ENCODE assay signal across 13 mouse cellular contexts in genomic region chr13:105444895-105445281, GRCm38 (mm10). TPM values are rescaled to one million over a fixed set of nuclear protein-coding genes. Genes with fewer than 3 reads are reported as not detected.
DNase-seq lines count a peak whose midpoint lies in the region; ATAC-seq and TF ChIP-seq lines count a peak whose summit lies in the region.
"Had no signal": no experiment of that assay in that cellular context is flagged by ENCODE, and none has a peak within 500 bp of the region (broad histone marks: within the 10 kb centered on the region; RNA-seq: fewer than 3 reads in every experiment).

No protein-coding gene starts in this region.

- H3K27me3 ChIP-seq in E14TG2a.4 (ENCODE audit: insufficient read depth, low read length): peaks cover 50% of the 10 kb centered on the region
- H3K27me3 ChIP-seq in hindbrain, postnatal 0 days (ENCODE audit: insufficient read depth, low read length): peaks cover 20% of the 10 kb centered on the region

- H3K4me2 ChIP-seq in hindbrain, postnatal 0 days (ENCODE audit: low read depth, low read length): peak overlapping the region; percentile 74

- no peaks in the 10 kb centered on the region for H3K9me3 ChIP-seq in E14TG2a.4 (ENCODE audit: low read length)
- no peaks in the 10 kb centered on the region for H3K9me3 ChIP-seq in hindbrain, postnatal 0 days (ENCODE audit: low read length)

- DNase-seq in frontal cortex, postnatal 10 days (ENCODE audit: low spot score in 2 of 2): no peak
- peak; percentile 28 for DNase-seq in hindbrain, postnatal 0 days (ENCODE audit: low spot score)
- DNase-seq in urinary bladder, postnatal 4 days (ENCODE audit: low spot score in 2 of 2): no peak
- DNase-seq in lung, adult 2 months: no peak
- DNase-seq in ovary, postnatal 36 days (ENCODE audit: low spot score): no peak

- no peaks in the 10 kb centered on the region for H3K36me3 ChIP-seq in E14TG2a.4 (ENCODE audit: insufficient read depth, low read length)
- H3K36me3 ChIP-seq in hindbrain, postnatal 0 days (ENCODE audit: insufficient read depth, low read length): no peaks in the 10 kb centered on the region

- no peak overlapping the region for H3K27ac ChIP-seq in hindbrain, postnatal 0 days

- peak; percentile 21 for ATAC-seq in frontal cortex, adult (ENCODE audit: low TSS enrichment)
- 0 out of 2 replicates have a peak, but pooled peaks have one; percentile 3 for ATAC-seq in erythroid progenitor cell, adult 5-6 weeks (replicated peaks; ENCODE audit: low FRiP score, poor library complexity, severe bottlenecking)
- peak; percentile 60; the same call in 1 of the 2 replicates for ATAC-seq in hindbrain, postnatal 0 days
- ATAC-seq: intestine, postnatal 0 days; Patski had no signal

- TF ChIP-seq CTCF in E14TG2a.4 (conservative IDR thresholded peaks at IDR 0.05; ENCODE audit: low read length): no peak
- no peak for TF ChIP-seq CTCF in hindbrain, postnatal 0 days (IDR thresholded peaks at IDR 0.05; ENCODE audit: low read depth)
- TF ChIP-seq CTCF in lung, adult 2 months (IDR thresholded peaks at IDR 0.05; ENCODE audit: insufficient read depth, low read length): no peak

- under 1% methylated on average over 26 of the region's 26 CpGs for WGBS in hindbrain, postnatal 0 days
- WGBS in lung, adult 2 months: 3% methylated on average over 26 of the region's 26 CpGs

- no peak for TF ChIP-seq POLR2A in lung, adult 2 months (IDR thresholded peaks at IDR 0.05; ENCODE audit: borderline replicate concordance, extremely low read depth, low read depth, low read length)

- H3K9ac ChIP-seq in hindbrain, postnatal 0 days (replicated peaks; ENCODE audit: low read length): peak overlapping the region; percentile 33; the same call in 1 of the 2 replicates

- peaks cover 20% of the 10 kb centered on the region for H3K4me1 ChIP-seq in E14TG2a.4 (replicated peaks; ENCODE audit: low read depth, low read length)
- no peaks in the 10 kb centered on the region for H3K4me1 ChIP-seq in hindbrain, postnatal 0 days (ENCODE audit: insufficient read depth, low read length)
- H3K4me1 ChIP-seq in lung, adult 2 months (ENCODE audit: control insufficient read depth, insufficient read depth, low read length): no peaks in the 10 kb centered on the region

- H3K4me3 ChIP-seq in E14TG2a.4 (replicated peaks; ENCODE audit: low read length): peak overlapping the region; percentile 75
- peak overlapping the region; percentile 42 for H3K4me3 ChIP-seq in hindbrain, postnatal 0 days (ENCODE audit: low read length)
- H3K4me3 ChIP-seq in lung, adult 2 months (replicated peaks; ENCODE audit: extremely low read depth, low read depth, low read length): no peak overlapping the region

RNA-seq across cellular contexts. Expression of gene Htr1a, which starts 1.4 kb away (rescaled TPM):
- not detected in 2 replicates for total RNA-seq in erythroid progenitor cell, adult 5-6 weeks (2015; ENCODE audit: low replicate concordance)
- not detected in 2 replicates for total RNA-seq in erythroid progenitor cell, adult 5-6 weeks (2017; ENCODE audit: low replicate concordance)
- total RNA-seq in hindbrain, postnatal 0 days (2014; rRNA removed): 9.1 and 9.3 TPM in 2 replicates
- 3.9 and 4.6 TPM in 2 replicates for polyA plus RNA-seq in hindbrain, postnatal 0 days (2015; fragmentation: Nextera tagmentation; extraction: Ambion mirVana)
- polyA plus RNA-seq in lung, adult 2 months (2012; rRNA removed): not detected in 2 replicates
- total RNA-seq: heart, adult 8-10 months had no signal
- polyA plus RNA-seq: intestine, postnatal 0 days; limb, embryonic 11.5 days; Patski; stomach, embryonic 14.5 days had no signal

Comparison
In these comparisons a context has a peak if more than half of its experiments do, and no peak if none do; other contexts are left out.
1. ATAC-seq: peak in every context shown above with its lines; median percentile 60 in hindbrain, postnatal 0 days; 21 in frontal cortex, adult; 3 in erythroid progenitor cell, adult 5-6 weeks.
2. RNA of gene Htr1a, which starts 1.4 kb away (total RNA-seq): 9.1 to 9.3 TPM in hindbrain, postnatal 0 days; not detected in erythroid progenitor cell, adult 5-6 weeks; every median in the first group is over 10 times any median in the second.